Mouse (Mus musculus): ENCODE results near the gene Prm3.

GRCm38 (mm10) chr16:10834542-10834910 is 43.8 kb upstream of the Prm3 start:
- TF ChIP-seq POLR2A (IDR thresholded peaks at IDR 0.05; ENCODE audit: control insufficient read depth, extremely low read depth, insufficient read depth, low read length, poor library complexity) (no peak), CTCF (IDR thresholded peaks at IDR 0.05; ENCODE audit: borderline replicate concordance, control insufficient read depth, extremely low read depth, insufficient read depth, low read length, poor library complexity) (no peak)

Data from thymus, adult 2 months (tissue).